Mouse (Mus musculus): ENCODE data around the gene Map3k4.
"Not testable (repeated sequence)": the region's sequence is repeated elsewhere in the genome, so short reads cannot be mapped to it uniquely, and the experiment has no call there.

GRCm38 (mm10) chr17:12295926-12296325 lies 22.7 kb downstream of the Map3k4 start:
- TF ChIP-seq CTCF (IDR thresholded peaks at IDR 0.05; ENCODE audit: low read depth); EP300 (optimal IDR thresholded peaks at IDR 0.05): not testable (repeated sequence)
